Mouse (Mus musculus) testis, postnatal 10 days (tissue): Measurements from ENCODE around the gene Dhx33.
A peak's percentile ranks its signal among the peaks of the same experiment; 100 is the strongest.

ENCODE experiments used
- DNase-seq: peaks from one replicate; pipeline ENCODE4 v3.0.0; 2021; ENCODE audit warnings: low spot score

Dhx33 gene

DNA sequence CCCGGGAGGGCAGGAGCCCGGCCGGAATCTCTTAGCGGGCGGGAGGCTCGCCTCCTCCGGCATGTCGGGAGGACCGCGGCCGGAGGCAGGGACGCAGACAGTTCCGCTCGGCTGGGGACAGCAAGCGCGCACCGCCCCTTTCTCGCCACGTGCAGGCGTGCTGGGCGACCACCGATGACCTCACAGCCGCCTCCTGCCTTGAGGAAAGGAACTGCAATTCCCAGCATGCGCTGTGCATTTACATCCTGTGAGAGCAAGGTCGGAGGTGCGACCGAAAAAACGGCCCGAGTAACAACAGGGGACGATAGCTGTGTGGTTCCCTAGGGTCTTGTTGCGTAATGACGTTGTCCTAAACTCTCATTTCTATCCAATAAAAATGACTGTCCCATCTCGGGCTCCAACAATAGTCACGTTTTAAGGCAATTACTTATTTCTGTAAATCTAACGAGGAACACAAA lies at the start of gene Dhx33:
Gene Dhx33 (minus strand): TSS at position 122 of the 458 bp plus-strand sequence.
- peak; percentile 96 for DNase-seq

GRCm38 (mm10) chr11:71052554-71052953 lies 48.3 kb upstream of the Dhx33 start:
- no peak for DNase-seq

GRCm38 (mm10) chr11:71039526-71040298 lies 35.5 kb upstream of the Dhx33 start:
- no peak for DNase-seq

- peak; percentile 62 for DNase-seq
Measured at GRCm38 (mm10) chr11:71033163-71033761, 29.0 kb upstream of the Dhx33 start, which contains the start of gene 6330403K07Rik. TSS of gene 6330403K07Rik (minus strand) at chr11:71033513.

DNA sequence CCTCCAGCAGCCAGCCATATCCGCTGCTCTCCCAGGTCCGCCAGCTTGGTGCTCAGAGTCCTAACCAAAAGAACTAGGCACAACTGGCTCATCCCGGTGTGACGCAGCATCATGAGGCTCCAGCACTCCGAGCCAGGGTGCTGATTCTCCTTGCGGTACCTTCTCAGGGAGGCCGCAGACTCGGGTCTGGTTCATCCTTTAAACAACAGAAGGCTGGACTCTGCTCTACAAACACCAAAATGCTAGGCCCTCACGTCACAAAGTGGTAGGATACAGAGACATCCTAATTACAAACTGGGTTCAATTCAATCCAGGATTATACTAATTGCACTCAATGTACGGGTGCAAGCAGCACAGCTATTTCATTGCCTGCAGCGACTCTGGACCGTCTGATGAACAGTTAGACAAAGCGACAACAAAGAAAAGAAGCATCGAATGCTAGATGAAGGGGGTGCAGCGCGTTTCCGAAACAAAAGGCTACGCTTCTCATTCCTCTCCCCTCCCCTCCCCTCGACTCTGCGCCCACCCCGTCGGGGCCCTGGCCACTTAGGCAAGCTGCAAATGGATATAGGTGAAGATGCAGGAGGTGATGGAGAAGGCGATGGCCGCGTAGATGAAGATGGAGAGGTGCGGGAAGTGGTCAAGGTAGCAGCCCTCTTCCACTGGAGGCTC lies 28.4 kb upstream of the Dhx33 start:
- peak; percentile 44 for DNase-seq

GRCm38 (mm10) chr11:71032070-71032469 lies 27.8 kb upstream of the Dhx33 start:
- DNase-seq = no peak

- no peak for DNase-seq
Measured at GRCm38 (mm10) chr11:71029403-71030118, 25.3 kb upstream of the Dhx33 start.

- no peak for DNase-seq
Measured at GRCm38 (mm10) chr11:71028280-71028679, 24.0 kb upstream of the Dhx33 start.

GRCm38 (mm10) chr11:71019201-71020068 lies 15.2 kb upstream of the Dhx33 start, which contains the start of the genes Mis12 and Derl2:
TSS of gene Mis12 (plus strand) at chr11:71019611.
TSS of gene Derl2 (minus strand) at chr11:71019841.
- peak; percentile 95 for DNase-seq

GRCm38 (mm10) chr11:71018416-71019200 lies 14.4 kb upstream of the Dhx33 start:
- DNase-seq = no peak

DNA sequence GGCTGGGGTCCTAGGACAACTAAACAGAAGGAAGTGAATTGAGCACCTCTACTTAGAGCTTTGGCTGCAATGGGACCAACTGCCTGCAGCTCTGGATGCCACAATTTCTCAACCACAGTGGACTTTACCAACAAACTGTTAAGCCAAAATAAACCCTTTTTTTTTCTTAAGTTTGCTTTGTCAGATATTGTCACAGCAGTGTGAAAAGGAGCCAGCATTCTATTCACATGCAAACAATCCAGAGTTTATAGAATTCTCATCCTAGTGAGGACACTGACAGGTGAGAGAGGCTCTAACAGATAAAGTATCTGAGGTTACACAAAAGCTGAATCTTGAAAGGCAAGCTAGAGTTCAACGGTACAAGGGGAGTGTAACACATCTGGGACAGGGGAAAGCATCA lies 12.8 kb upstream of the Dhx33 start:
- no peak for DNase-seq

- no peak for DNase-seq
Measured at GRCm38 (mm10) chr11:71012743-71013142, 8.5 kb upstream of the Dhx33 start.

GRCm38 (mm10) chr11:71008321-71008720 lies 4.1 kb upstream of the Dhx33 start:
- DNase-seq = no peak

DNA sequence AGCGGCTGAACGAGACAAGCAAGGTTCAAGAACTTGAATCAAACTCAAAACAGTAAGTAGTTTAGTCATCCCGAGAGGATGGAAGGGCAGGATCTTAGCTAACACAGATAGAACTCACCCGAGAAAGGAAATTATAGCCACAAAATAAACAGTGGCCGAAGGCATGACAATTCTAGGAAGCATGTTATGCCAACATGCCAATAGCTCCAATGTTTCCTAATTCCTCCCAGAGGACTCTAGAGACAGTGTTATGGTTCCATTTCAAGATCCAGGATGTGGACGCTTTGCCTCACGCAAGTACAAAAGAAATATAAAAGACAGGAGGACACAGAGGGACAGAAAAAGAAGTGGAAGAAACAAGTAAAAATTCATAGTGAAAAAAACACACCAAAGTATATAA lies 3.6 kb upstream of the Dhx33 start:
- no peak for DNase-seq

DNA sequence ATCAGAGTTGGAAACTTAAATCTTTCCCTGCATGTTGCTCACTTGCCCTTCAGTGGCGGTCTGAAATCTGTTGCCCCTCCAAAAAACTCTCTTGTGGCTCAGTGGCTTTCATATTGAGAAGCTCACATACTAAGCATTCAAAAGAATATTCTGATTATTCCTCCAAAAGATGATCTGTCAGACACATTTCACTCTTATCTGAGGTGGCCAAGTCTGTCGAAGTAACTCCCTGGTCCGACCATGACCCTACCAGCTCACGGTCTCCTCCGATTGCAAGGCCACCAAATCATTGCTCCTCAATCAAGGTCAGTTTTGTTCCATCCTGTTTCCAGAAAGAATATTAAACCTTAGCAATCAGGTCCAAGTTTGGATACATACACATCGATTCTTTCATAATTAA lies 2.8 kb upstream of the Dhx33 start:
- DNase-seq = no peak

- DNase-seq = no peak
Measured at GRCm38 (mm10) chr11:71005046-71005445, 809 bp upstream of the Dhx33 start.

DNA sequence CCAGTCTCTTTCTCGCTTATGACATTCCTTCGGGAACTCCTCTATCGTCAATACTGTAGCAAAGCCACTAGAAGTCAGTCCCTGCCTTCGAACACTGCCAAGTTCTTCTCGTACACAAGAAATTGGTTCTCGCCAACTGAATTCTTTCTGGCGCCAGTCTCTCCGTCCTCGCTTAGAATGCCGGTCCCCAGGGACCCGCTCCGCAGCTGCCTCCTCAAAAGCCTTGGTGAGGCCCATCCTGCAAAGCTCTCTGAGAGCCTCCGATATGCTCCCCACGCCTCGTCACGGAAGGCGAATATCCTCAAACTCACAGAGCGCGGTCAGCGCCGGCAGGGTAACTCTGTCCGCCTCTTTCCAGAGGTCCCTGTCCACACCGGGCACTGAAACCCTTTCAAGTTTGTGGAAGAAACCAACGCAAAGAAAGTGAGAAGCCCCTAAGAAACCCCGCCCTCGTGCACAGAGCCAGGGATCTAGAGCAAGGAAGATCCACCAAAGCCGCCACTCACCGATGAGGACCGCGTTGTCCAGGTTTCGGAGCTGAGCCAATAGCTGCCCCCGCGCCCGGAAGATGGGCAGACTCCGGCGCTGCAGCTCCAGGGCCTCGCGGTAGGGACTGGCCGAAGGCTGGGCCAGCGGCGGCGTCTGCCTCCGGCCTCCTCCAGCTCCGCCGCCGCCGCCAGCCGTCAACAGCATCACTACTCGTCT lies 474 bp downstream of the Dhx33 start:
- peak; percentile 78 for DNase-seq

GRCm38 (mm10) chr11:71001167-71001566 lies 3.1 kb downstream of the Dhx33 start:
- DNase-seq = no peak

DNA sequence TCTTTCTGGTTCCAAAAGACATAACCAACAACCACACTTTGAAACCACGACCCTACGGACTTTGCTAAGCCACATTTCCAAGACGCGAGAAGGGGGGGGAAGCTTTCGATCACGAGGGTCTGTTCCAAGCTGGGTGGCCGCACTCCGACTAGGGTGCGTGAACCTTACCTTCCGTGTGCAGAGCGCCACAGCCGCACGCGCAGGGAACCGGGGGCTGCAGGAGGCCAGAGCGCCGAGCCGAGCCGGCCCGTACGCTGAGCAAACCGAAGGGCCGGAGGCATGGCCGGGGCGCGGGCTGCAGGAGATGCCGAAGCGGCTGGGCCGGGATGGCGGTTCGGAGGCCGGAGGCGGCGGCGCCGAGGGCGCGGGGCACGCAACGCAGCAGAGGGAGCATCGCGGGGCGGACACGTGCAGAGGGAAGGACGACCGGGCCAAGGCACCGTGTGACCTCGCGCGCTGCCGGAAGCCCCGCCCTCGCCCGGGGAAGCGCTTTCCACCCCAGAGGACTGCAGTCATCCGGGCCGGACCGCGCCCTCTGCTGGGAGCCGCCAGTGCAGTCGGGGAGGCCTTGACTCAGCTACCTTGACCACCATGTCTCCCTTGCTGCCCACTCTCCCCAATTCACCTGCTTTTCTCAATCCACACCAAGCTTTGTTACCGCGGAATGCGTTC lies 21.5 kb downstream of the Dhx33 start, which contains the start of gene C1qbp:
Gene C1qbp (minus strand): TSS at position 470 of the 672 bp plus-strand sequence.
- DNase-seq = peak; percentile 99
